Mouse (Mus musculus) lung, adult 2 months (tissue): Measurements from ENCODE around the gene Acer1.
A peak's percentile ranks its signal among the peaks of the same experiment; 100 is the strongest.

Experiments used
- CTCF ChIP-seq: fragments of 200-500 bp; IDR thresholded peaks from 2 replicates; pipeline ENCODE4 v1.5.1; 2011; ENCODE audit warnings: mild to moderate bottlenecking, low read length, control low read depth; ENCODE audit not compliant: insufficient read depth
- POLR2A ChIP-seq: fragments of 200-500 bp; IDR thresholded peaks from 2 replicates; pipeline ENCODE4 v1.6.1; 2011; ENCODE audit warnings: low read depth, mild to moderate bottlenecking, control low read depth, low read length, borderline replicate concordance; ENCODE audit errors: extremely low read depth

DNA sequence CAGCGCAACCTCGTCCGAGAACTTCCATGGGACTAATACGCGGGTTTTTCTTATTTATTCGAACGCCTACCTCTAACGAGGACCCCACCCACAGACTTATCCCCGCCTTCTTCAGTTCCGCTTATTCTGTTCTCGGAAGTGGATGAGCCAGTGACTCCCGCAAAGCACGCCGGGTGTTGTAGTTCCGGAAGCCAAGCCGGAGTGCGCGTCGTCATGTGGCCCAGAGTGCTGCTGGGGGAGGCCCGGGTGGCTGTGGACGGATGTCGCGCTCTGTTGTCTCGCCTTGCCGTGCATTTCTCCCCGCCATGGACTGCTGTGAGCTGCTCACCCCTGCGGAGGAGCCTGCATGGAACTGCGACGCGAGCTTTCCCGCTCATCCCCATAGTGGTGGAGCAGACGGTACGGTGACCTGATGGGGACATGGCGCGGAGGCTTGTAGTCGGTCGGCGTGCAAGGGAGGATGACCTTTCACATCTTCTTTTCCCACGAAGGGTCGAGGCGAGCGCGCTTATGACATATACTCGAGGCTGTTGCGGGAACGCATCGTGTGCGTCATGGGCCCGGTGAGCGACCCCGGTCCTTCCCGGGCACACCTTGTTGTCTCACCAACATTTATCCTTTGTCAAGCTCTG is 8.3 kb upstream of the Acer1 start, which contains the start of gene Clpp:
- no peak for TF ChIP-seq CTCF
- peak; percentile 96 for TF ChIP-seq POLR2A
